Mouse (Mus musculus): ENCODE measurements around the gene Peli1.
"Not testable (repeated sequence)": the region's sequence is repeated elsewhere in the genome, so short reads cannot be mapped to it uniquely, and the experiment has no call there.

The Peli1 gene

GRCm38 (mm10) chr11:21191821-21192220 is 100.7 kb downstream of the Peli1 start:
- DNase-seq (ENCODE audit: low read depth, low spot score) = not testable (repeated sequence)

GRCm38 (mm10) chr11:21194851-21195250 is 103.8 kb downstream of the Peli1 start:
- no peak for DNase-seq (ENCODE audit: low read depth, low spot score)

Measured in brain, adult 2 months (tissue).